Mouse (Mus musculus): ENCODE data around the gene Sh3bp2. TPM values are rescaled to one million over a fixed set of nuclear protein-coding genes. Genes with fewer than 3 reads are reported as not detected.

Gene Sh3bp2
- polyA plus RNA-seq, 1 experiment from 2014 or later: 19.1 TPM

DNA sequence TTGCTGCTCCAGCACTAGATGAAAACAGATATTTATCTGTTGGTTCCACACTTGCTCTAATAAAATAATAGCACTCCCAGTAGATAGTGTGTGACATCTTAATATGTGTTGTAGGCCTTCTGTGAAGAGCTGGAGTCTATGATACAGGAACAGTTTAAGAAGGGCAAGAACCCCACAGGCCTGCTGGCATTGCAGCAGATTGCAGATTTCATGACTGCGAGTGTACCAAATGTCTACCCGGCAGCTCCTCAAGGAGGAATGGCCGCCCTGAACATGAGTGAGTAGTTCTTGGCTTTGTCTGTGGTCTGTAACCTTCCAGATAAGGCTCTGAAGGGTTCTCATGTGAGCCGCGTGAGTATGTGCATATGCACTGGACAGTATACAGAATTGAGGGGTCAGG lies 78.9 kb downstream of the Sh3bp2 start:
- Histone ChIP-seq H3K4me1 (no peaks in the 10 kb centered on the region), H3K9me3 (replicated peaks) (no peaks in the 10 kb centered on the region), H3K36me3 (ENCODE audit: poor library complexity, severe bottlenecking) (peaks cover 66% of the 10 kb centered on the region), H3K4me2 (no peak overlapping the region), H3K9ac (no peak overlapping the region), H3K27me3 (no peaks in the 10 kb centered on the region), H3K4me3 (no peak overlapping the region), H3K27ac (no peak overlapping the region)
- ATAC-seq: no peak
- 95% methylated on average over 5 of the region's 5 CpGs for WGBS

GRCm38 (mm10) chr5:34607100-34607880 lies 81.7 kb downstream of the Sh3bp2 start:
- Histone ChIP-seq H3K9ac (no peak overlapping the region), H3K27ac (no peak overlapping the region), H3K9me3 (replicated peaks) (no peaks in the 10 kb centered on the region), H3K36me3 (ENCODE audit: poor library complexity, severe bottlenecking) (peaks cover 71% of the 10 kb centered on the region), H3K4me1 (no peaks in the 10 kb centered on the region), H3K4me3 (no peak overlapping the region), H3K4me2 (no peak overlapping the region), H3K27me3 (no peaks in the 10 kb centered on the region)
- no peak for ATAC-seq
- 90% methylated on average over 8 of the region's 8 CpGs for WGBS

- peaks cover 69% of the 10 kb centered on the region for H3K36me3 ChIP-seq (ENCODE audit: poor library complexity, severe bottlenecking)
- no peak overlapping the region for H3K4me3 ChIP-seq
- 75% methylated on average over 3 of the region's 3 CpGs for whole genome bisulfite sequencing
- H3K9ac ChIP-seq: no peak overlapping the region
- no peak overlapping the region for H3K27ac ChIP-seq
- ATAC-seq: no peak
- no peaks in the 10 kb centered on the region for H3K9me3 ChIP-seq (replicated peaks)
- H3K4me2 ChIP-seq: no peak overlapping the region
- no peaks in the 10 kb centered on the region for H3K4me1 ChIP-seq
- no peaks in the 10 kb centered on the region for H3K27me3 ChIP-seq
Measured at GRCm38 (mm10) chr5:34608226-34608625, 82.6 kb downstream of the Sh3bp2 start.

DNA sequence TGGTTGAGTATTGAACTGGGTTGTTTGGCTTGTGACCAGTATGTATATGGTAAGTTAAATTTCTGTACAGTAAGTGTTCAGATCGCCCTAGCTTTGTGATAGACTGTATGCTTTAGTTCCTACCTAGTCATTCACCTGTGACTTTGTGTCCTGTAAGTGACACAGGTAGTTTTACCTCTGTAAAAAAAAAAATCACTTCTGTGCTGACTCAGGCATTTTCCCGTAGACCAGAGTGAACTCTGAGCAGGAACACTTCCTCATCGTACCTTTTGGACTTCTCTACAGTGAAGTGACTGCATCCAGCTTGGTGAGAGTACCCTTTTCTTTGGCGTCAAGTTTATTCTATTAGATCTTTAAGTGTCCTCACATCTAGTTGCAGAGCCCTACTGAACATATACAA lies 84.3 kb downstream of the Sh3bp2 start:
- WGBS: 94% methylated on average over 4 of the region's 4 CpGs
- ATAC-seq: no peak
- Histone ChIP-seq H3K27ac (no peak overlapping the region), H3K9me3 (replicated peaks) (no peaks in the 10 kb centered on the region), H3K36me3 (ENCODE audit: poor library complexity, severe bottlenecking) (peaks cover 80% of the 10 kb centered on the region), H3K9ac (no peak overlapping the region), H3K4me3 (no peak overlapping the region), H3K27me3 (no peaks in the 10 kb centered on the region), H3K4me1 (no peaks in the 10 kb centered on the region), H3K4me2 (no peak overlapping the region)

Small RNA genes lying within 50 kb of the gene (microRNA-seq; reads per million reads assigned to microRNA genes)
- not detected for gene Mir7036b

Other genes starting within 250 kb of the Sh3bp2 start
- 1.8 and 1.9 TPM in 2 replicates for gene Zfyve28, start 237.4 kb upstream of the Sh3bp2 start, polyA plus RNA-seq (2015; fragmentation: Nextera tagmentation; extraction: Ambion mirVana)
- 0.08 TPM in 1 of 2 replicates, not detected in the other for gene Cfap99, start 237.2 kb upstream of the Sh3bp2 start, polyA plus RNA-seq (2015; fragmentation: Nextera tagmentation; extraction: Ambion mirVana)
- 153 and 162 TPM in 2 replicates for gene Rnf4, start 189.5 kb upstream of the Sh3bp2 start, polyA plus RNA-seq (2015; fragmentation: Nextera tagmentation; extraction: Ambion mirVana)
- 19.0 and 19.3 TPM in 2 replicates for gene Fam193a, start 155.9 kb upstream of the Sh3bp2 start, polyA plus RNA-seq (2015; fragmentation: Nextera tagmentation; extraction: Ambion mirVana)
- gene Tnip2, start 11.8 kb upstream of the Sh3bp2 start, polyA plus RNA-seq (2015; fragmentation: Nextera tagmentation; extraction: Ambion mirVana): 5.1 and 5.7 TPM in 2 replicates
- gene Add1, start 47.8 kb downstream of the Sh3bp2 start, polyA plus RNA-seq (2015; fragmentation: Nextera tagmentation; extraction: Ambion mirVana): 173 and 185 TPM in 2 replicates
- gene Mfsd10, start 111.4 kb downstream of the Sh3bp2 start, polyA plus RNA-seq (2015; fragmentation: Nextera tagmentation; extraction: Ambion mirVana): 86.9 and 99.0 TPM in 2 replicates
- 23.3 and 24.6 TPM in 2 replicates for gene Nop14, start 134.3 kb downstream of the Sh3bp2 start, polyA plus RNA-seq (2015; fragmentation: Nextera tagmentation; extraction: Ambion mirVana)
- gene Grk4, start 134.5 kb downstream of the Sh3bp2 start, polyA plus RNA-seq (2015; fragmentation: Nextera tagmentation; extraction: Ambion mirVana): 1.0 and 1.3 TPM in 2 replicates
- 13.1 and 16.4 TPM in 2 replicates for gene Htt, start 235.9 kb downstream of the Sh3bp2 start, polyA plus RNA-seq (2015; fragmentation: Nextera tagmentation; extraction: Ambion mirVana)